Mouse (Mus musculus) lung, embryonic 15.5 days (tissue): ENCODE data around the gene Spop. TPM values are rescaled to one million over a fixed set of nuclear protein-coding genes. Genes with fewer than 3 reads are reported as not detected.

Source experiments
- ATAC-seq: fragments of 200-750 bp; cut with Nextera tagmentation; 2 replicates; pipeline ENCODE4 v1.8.0; 2017; ENCODE audit warnings: moderate number of reproducible peaks, borderline replicate concordance; ENCODE audit not compliant: low FRiP score, low TSS enrichment; ENCODE audit errors: extremely low read depth
- H3K27ac ChIP-seq: fragments of 300-500 bp; sonication (generic); 2 replicates; pipeline ENCODE4 v1.5.1; 2015; ENCODE audit warnings: moderate library complexity, mild to moderate bottlenecking, inconsistent platforms
- H3K27me3 ChIP-seq: fragments of 300-500 bp; sonication (generic); 2 replicates; pipeline ENCODE4 v1.6.1; 2015; ENCODE audit warnings: inconsistent platforms
- H3K36me3 ChIP-seq: fragments of 300-500 bp; sonication (generic); 2 replicates; pipeline ENCODE4 v1.6.1; 2015; ENCODE audit warnings: inconsistent platforms
- H3K4me1 ChIP-seq: fragments of 300-500 bp; sonication (generic); 2 replicates; pipeline ENCODE4 v1.6.1; 2015; ENCODE audit warnings: inconsistent platforms
- H3K4me2 ChIP-seq: fragments of 300-500 bp; sonication (generic); 2 replicates; pipeline ENCODE4 v1.6.1; 2015; ENCODE audit warnings: inconsistent platforms, mild to moderate bottlenecking, moderate library complexity
- H3K4me3 ChIP-seq: fragments of 300-500 bp; sonication (generic); 2 replicates; pipeline ENCODE4 v1.5.1; 2015; ENCODE audit warnings: mild to moderate bottlenecking, inconsistent platforms
- H3K9ac ChIP-seq: fragments of 300-500 bp; sonication (generic); 2 replicates; pipeline ENCODE4 v1.6.1; 2015; ENCODE audit warnings: inconsistent platforms
- H3K9me3 ChIP-seq: fragments of 300-500 bp; sonication (generic); 2 replicates; pipeline ENCODE4 v1.6.1; 2016; ENCODE audit warnings: inconsistent platforms
- WGBS: fragments of 180-500 bp; shearing (Covaris S2); methylation state at CpG from one replicate; pipeline ENCODE4 v1.1.7; 2015; 5-methylcytosine and 5-hydroxymethylcytosine counted together
- polyA plus RNA-seq: library from polyadenylated mRNA; unstranded; fragments of >200 nt; fragmentation: Nextera tagmentation; extraction: Ambion mirVana; gene quantifications from 2 replicates; pipeline ENCODE4 v1.2.1, GENCODE M21; 2015

The Spop gene
- polyA plus RNA-seq, 1 experiment from 2014 or later, result 157 TPM

DNA sequence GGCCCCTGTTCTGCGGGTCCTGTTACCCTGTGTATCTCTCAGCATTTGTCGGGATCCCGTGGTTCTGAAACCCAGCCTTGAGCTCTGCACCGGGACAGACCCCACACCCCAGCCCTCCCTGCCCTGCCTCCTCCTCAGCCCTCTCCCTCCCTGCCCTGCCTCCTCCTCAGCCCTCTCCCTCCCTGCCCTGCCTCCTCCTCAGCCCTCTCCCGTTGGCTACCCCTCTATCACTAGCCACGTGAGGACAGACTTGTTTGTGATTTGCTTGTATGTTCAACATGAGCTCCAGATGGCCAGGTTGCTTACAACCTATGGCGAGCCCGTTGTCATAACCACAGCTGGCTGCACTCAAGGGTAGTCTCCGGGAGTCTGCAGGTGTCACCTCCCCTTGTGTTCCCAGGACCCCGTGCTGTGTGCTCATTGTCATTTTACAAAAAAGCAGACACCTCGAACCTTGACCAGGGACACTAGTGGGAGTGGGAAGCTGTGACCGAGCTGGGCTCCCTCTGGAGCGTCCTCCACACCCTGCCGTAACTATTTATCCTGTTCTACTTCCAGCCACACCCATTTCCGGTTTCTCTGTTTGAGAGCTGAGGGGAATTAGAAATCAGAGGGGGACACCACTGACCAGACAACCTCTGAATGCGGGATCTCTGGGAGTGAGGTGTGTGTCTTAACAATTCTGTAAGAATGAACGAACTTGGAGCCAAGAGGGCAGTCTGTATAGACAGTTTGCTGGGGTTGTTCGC, 126.9 kb downstream of the Spop start:
- H3K9me3 ChIP-seq, result no peaks in the 10 kb centered on the region
- peaks cover 20% of the 10 kb centered on the region for H3K4me1 ChIP-seq
- no peak overlapping the region for H3K4me3 ChIP-seq
- H3K4me2 ChIP-seq, result peak overlapping the region; percentile 27
- WGBS, result 15% methylated on average over 18 of the region's 18 CpGs
- no peaks in the 10 kb centered on the region for H3K27me3 ChIP-seq
- H3K9ac ChIP-seq, result no peak overlapping the region
- H3K36me3 ChIP-seq, result no peaks in the 10 kb centered on the region
- no peak for ATAC-seq
- no peak overlapping the region for H3K27ac ChIP-seq

Other genes starting within 250 kb of the Spop start
- 0.16 TPM in 1 of 2 replicates, not detected in the other for gene Tac4, start 152.6 kb upstream of the Spop start, polyA plus RNA-seq
- gene Kat7, start 103.8 kb upstream of the Spop start, polyA plus RNA-seq, result 78.0 and 80.1 TPM in 2 replicates
- gene Fam117a, start 77.1 kb upstream of the Spop start, polyA plus RNA-seq, result 13.0 and 13.8 TPM in 2 replicates
- gene Slc35b1, start 29.4 kb upstream of the Spop start, polyA plus RNA-seq, result 100 and 102 TPM in 2 replicates
- 0.29 and 0.31 TPM in 2 replicates for gene Nxph3, start 100.5 kb downstream of the Spop start, polyA plus RNA-seq
- 3.4 and 5.1 TPM in 2 replicates for gene Ngfr, start 173.7 kb downstream of the Spop start, polyA plus RNA-seq